Mouse (Mus musculus) lung, postnatal 10 days (tissue): ENCODE measurements around the gene Armc7.
A peak's percentile ranks its signal among the peaks of the same experiment; 100 is the strongest.
"Not testable (repeated sequence)": the region's sequence is repeated elsewhere in the genome, so short reads cannot be mapped to it uniquely, and the experiment has no call there.

Experiments
- DNase-seq: peaks from one replicate; pipeline ENCODE4 v3.0.0; 2021

Armc7 gene

GRCm38 (mm10) chr11:115475025-115475757 lies at the start of gene Armc7:
Gene Armc7, plus strand, starts transcription at chr11:115475667.
- peak; percentile 98 for DNase-seq

GRCm38 (mm10) chr11:115425671-115426070 lies 49.8 kb upstream of the Armc7 start:
- no peak for DNase-seq

GRCm38 (mm10) chr11:115427482-115428331 lies 47.8 kb upstream of the Armc7 start:
- DNase-seq = peak; percentile 88

- no peak for DNase-seq
Observed at GRCm38 (mm10) chr11:115429307-115429706, 46.2 kb upstream of the Armc7 start.

GRCm38 (mm10) chr11:115430561-115430960 lies 44.9 kb upstream of the Armc7 start:
- no peak for DNase-seq

- no peak for DNase-seq
Observed at GRCm38 (mm10) chr11:115432814-115433213, 42.7 kb upstream of the Armc7 start.

- DNase-seq = no peak
Observed at GRCm38 (mm10) chr11:115433342-115433741, 42.1 kb upstream of the Armc7 start.

- DNase-seq = peak; percentile 36
Observed at GRCm38 (mm10) chr11:115435596-115436337, 39.7 kb upstream of the Armc7 start.

GRCm38 (mm10) chr11:115437571-115438122 lies 37.8 kb upstream of the Armc7 start:
- DNase-seq = no peak

GRCm38 (mm10) chr11:115439326-115439725 lies 36.1 kb upstream of the Armc7 start:
- no peak for DNase-seq

GRCm38 (mm10) chr11:115439906-115440595 lies 35.4 kb upstream of the Armc7 start, which contains the start of gene Trim80:
Gene Trim80, plus strand, starts transcription at chr11:115440545.
- no peak for DNase-seq

GRCm38 (mm10) chr11:115441417-115441816 lies 34.0 kb upstream of the Armc7 start:
- peak; percentile 16 for DNase-seq

GRCm38 (mm10) chr11:115446906-115447305 lies 28.6 kb upstream of the Armc7 start:
- no peak for DNase-seq

GRCm38 (mm10) chr11:115447321-115447885 lies 28.1 kb upstream of the Armc7 start:
- DNase-seq = no peak

- DNase-seq = no peak
Observed at GRCm38 (mm10) chr11:115448075-115448474, 27.4 kb upstream of the Armc7 start.

- DNase-seq = no peak
Observed at GRCm38 (mm10) chr11:115448998-115449397, 26.5 kb upstream of the Armc7 start.

GRCm38 (mm10) chr11:115450176-115450575 lies 25.3 kb upstream of the Armc7 start:
- DNase-seq = no peak

GRCm38 (mm10) chr11:115451781-115452241 lies 23.7 kb upstream of the Armc7 start:
- DNase-seq = no peak

GRCm38 (mm10) chr11:115452281-115452860 lies 23.1 kb upstream of the Armc7 start:
- no peak for DNase-seq

- DNase-seq = no peak
Observed at GRCm38 (mm10) chr11:115453306-115453705, 22.2 kb upstream of the Armc7 start.

GRCm38 (mm10) chr11:115454822-115455221 lies 20.6 kb upstream of the Armc7 start:
- DNase-seq = not testable (repeated sequence)
